Mouse (Mus musculus) c-Kit-positive CD71-negative TER-119-negative erythroid progenitor cells, embryonic 14.5 days (primary cell): ENCODE measurements around the gene Hoxd10.
A peak's percentile ranks its signal among the peaks of the same experiment; 100 is the strongest.

Experiments used
- DNase-seq: peaks from one replicate; pipeline ENCODE4 v3.0.0-alpha.2; 2013; ENCODE audit warnings: low read depth

The Hoxd10 gene

DNA sequence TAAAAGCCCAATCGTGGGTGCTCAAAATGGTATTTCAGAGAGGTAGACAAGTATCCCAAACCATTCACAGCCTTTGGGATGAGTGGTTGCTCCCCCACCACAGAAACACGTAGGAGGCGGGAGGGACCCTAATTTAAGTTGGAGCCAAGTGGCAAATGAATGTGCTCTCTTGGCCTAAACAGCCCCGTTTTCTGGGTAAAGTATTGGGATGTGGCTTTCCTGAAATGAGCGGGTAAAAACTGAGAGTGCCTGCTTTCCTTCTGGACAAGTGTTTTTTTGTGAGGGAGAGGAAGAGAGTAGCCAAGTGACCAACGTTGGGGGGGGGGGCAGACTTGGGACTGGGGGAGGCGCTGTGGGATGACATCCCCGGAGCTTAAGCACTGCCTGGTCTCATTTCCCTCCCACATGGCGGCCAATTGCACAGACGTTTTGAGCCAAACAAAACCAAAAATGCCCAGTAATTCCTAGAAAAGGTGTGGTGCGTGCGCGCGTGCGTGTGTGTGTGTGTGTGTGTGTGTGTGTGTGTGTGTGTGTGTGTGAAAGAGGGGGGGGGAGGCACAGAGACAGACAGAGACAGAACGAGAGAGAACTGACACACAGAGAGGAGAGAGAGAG lies 19.3 kb downstream of the Hoxd10 start:
- DNase-seq, result no peak

DNA sequence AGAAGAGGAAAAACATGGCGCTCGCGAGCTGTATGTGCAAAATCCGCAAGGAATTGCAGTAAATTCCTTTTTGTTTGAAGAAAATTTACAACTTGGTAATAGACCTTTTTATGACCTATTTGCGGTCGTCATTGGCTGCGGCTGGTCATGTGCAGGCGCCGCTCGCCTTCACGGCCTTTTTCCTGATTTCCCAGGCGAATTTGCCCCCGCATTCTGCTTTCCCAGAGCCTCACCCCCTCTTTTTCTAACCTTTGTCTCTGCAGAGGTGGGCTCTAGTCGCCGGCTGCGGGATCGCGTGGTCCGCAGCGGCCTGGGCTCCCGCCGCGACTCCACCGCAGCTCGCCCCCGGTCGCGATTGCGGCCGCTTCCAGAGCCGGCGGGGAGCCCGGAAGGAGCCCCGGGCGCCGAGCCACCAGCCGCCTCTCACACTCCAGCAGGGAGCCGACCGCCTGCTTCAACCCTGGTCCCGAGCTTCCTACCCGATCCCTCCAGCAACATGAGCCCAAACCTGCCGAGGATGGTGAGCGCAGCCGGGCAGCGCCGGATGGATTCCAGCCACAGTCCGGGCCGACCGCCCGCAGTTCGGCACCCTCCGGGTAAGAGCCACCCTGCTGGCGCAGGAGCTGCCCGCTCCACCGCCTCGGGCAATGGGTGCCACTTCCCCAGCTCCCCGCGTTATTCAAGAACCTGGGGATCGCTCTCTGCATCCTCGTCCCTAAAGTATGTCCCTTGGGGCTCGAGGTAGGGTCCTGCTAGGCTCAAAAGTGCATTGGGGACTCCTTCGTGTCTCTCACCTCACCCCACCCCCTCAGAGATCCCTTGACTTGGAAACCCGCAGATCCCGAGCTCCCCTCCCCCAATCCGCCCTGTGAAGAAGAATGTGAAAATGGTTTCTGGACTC lies 20.2 kb downstream of the Hoxd10 start, which contains the start of the genes Hoxd3 and Hoxd4:
Gene Hoxd3 (plus strand): TSS at position 207 of the 901 bp plus-strand sequence.
Gene Hoxd4 (plus strand): TSS at position 209 of the 901 bp plus-strand sequence.
- DNase-seq, result no peak

- no peak for DNase-seq
Measured at GRCm38 (mm10) chr2:74713239-74714150, 21.8 kb downstream of the Hoxd10 start.

DNA sequence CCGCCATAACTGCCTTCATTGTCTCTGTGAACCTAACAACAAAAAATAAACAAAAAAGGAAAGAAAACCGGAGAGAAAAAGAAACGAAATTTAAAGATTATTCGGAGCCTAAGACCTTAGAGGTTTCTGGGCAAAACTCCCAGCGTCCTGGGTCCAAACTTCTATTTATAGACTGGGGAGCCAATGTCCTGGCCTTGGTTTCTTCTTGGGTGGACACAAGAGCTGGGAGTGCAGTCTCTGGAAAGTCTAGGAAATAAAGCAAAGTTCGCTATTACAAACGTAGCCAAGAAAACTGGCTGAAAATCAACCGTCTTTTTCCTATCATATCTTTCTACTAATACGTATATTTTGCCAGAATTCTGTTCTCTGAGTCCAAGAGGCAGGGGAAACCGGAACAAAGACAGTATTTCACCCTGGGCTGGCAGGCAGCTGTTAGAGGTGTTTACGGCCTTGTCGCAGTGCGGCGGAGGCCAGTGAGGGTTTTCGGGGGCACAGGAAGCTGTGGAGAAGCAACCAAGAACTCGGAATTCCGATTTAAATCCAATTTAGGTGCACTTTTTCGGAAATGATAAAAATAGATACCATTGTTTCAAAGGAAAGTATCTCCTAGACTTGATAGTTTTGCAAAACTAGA lies 22.5 kb downstream of the Hoxd10 start:
- DNase-seq, result no peak

GRCm38 (mm10) chr2:74714881-74715280 lies 23.2 kb downstream of the Hoxd10 start:
- DNase-seq, result no peak

DNA sequence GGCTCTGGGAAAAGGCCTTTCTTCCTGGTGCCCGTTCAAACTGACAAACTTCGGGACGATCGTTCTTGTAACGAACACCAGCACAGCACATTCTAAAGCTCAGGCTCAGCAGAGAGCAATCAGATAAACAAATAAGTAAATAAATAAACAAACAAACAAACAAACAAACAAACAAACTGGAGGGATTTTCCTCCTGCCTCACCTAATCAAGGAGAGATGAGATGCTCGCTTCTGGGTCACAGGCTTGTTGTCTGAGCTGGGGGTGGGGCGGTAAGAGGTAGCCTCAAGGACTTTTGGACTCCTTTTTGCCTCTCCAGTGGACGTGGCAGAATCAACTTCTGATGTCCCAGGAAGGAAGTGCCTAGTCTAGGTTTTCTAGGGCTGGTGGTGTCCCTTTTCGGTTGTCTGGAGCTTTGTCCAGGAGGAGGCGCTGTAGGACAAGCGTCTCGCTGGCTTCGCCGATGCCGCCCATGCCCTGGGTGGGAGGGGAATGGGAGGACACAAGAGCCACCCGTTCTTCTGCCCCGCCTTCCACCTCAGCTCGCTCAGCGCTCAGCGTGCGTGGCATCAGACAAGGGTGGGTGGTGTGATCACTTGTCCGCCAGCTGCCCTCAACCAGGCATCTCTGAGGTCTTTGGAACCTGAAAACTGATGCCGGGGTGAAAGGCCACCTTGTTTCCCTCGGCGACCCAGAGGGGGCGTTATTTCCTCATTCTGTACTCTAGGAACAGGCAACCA lies 23.9 kb downstream of the Hoxd10 start:
- peak; percentile 79 for DNase-seq

DNA sequence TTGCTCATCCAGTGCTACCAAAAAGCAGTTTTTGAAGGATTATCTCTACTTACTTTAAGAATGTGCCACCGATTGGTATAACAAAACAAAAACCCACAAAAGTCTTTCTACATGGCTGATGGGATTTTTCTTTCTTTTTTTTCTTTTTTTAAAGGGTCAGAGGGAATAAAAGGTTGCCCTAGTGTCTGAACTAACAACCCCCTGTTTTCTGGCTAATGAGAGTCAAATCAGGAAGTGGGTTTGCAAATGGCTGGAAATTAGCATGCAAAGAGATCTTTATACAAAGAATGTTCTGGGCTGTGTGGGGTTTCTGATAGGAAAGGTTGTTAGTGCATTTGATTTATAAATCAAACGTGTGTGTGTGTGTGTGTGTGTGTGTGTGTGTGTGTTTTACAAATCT lies 28.7 kb downstream of the Hoxd10 start:
- DNase-seq, result no peak

- no peak for DNase-seq
Measured at GRCm38 (mm10) chr2:74720955-74721491, 29.3 kb downstream of the Hoxd10 start.

DNA sequence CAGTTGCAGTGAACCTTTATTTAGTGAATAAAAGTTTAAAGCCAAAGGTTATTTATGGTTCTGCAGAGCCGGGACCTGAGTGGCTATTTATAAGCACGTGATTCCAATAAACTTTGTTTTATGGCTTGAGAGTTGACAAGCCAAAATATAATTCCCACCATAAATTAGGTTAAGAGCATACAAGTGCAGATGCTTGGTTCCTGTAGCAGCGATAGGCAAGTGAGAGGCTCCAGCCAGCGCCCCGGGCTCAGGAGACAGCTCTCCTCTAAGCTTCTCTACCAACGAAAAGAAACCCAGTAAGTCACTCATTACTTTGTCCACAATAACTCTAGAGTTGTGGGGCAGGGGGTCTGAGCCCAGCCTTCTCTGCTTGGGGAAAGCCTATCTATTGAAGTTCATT lies 30.2 kb downstream of the Hoxd10 start:
- no peak for DNase-seq

DNA sequence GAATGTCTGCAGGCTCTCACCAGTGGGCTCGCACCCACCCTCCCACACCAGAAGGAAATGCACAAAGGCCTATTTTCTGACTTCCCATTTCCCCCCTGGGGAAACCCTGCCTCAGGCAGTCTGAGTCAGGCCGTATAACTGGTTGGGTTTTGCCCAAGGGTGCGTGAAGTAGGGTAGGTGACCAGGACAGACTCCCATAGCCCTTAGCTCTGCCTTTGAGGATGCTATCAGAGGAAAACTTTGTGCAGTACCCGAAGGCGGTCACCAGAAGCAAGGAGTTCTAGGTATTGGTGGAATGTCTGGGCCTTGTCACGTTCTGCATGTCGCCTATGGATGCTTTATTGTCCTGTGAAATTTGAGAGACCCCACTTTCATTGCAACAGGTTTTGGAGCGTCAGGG lies 31.2 kb downstream of the Hoxd10 start:
- DNase-seq, result no peak

GRCm38 (mm10) chr2:74724244-74725015 lies 32.7 kb downstream of the Hoxd10 start:
- no peak for DNase-seq

GRCm38 (mm10) chr2:74725171-74725570 lies 33.4 kb downstream of the Hoxd10 start:
- no peak for DNase-seq

- DNase-seq, result no peak
Measured at GRCm38 (mm10) chr2:74726551-74726950, 34.8 kb downstream of the Hoxd10 start, which contains the start of gene Gm28230. TSS of gene Gm28230 (plus strand) at chr2:74726728.

DNA sequence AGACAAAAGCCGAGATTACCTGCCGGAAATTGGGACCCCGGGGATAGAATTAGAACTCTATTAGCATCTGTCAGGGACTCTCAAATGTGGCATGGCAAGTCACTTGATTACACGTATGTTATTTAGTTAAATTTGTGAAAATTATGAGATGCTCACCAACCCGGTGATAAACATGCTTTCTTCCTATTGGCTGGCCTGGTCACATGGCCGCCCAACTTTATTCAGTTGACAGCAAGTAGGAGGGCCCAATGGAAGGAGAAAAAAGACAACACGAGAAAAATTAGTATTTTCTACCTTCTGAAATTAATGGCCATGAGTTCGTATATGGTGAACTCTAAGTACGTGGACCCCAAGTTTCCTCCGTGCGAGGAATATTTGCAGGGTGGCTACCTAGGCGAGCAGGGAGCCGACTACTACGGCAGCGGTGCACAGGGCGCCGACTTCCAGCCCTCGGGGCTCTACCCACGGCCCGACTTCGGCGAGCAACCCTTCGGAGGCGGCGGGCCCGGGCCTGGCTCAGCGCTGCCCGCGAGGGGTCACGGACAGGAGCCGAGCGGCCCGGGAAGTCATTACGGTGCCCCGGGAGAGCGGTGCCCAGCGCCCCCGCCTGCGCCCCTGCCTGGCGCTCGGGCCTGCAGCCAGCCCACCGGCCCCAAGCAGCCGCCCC lies 35.4 kb downstream of the Hoxd10 start:
- no peak for DNase-seq

GRCm38 (mm10) chr2:74727640-74728302 lies 36.0 kb downstream of the Hoxd10 start:
- no peak for DNase-seq

DNA sequence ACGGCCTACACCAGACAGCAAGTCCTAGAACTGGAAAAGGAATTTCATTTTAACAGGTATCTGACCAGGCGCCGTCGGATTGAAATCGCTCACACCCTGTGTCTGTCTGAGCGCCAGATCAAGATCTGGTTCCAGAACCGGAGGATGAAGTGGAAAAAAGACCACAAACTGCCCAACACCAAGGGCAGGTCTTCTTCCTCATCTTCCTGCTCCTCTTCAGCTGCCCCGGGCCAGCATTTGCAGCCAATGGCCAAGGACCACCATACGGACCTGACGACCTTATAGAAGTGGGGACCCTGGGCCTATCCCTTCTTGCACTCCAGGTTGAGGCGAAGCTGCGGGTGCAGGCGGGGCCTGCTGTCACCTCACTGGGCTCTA lies 36.6 kb downstream of the Hoxd10 start:
- no peak for DNase-seq

GRCm38 (mm10) chr2:74730331-74730730 lies 38.6 kb downstream of the Hoxd10 start:
- DNase-seq, result no peak

- DNase-seq, result no peak
Measured at GRCm38 (mm10) chr2:74731055-74731454, 39.3 kb downstream of the Hoxd10 start.
